ENCODE assay signal across 19 mouse cellular contexts in genomic region chr1:37239045-37239635, GRCm38 (mm10). TPM values are rescaled to one million over a fixed set of nuclear protein-coding genes. Genes with fewer than 3 reads are reported as not detected.
DNase-seq lines count a peak whose midpoint lies in the region; ATAC-seq and TF ChIP-seq lines count a peak whose summit lies in the region.
"Had no signal": no experiment of that assay in that cellular context is flagged by ENCODE, and none has a peak within 500 bp of the region (broad histone marks: within the 10 kb centered on the region; RNA-seq: fewer than 3 reads in every experiment).

No protein-coding gene starts in this region.

- ATAC-seq in kidney, embryonic 15.5 days (replicated peaks; ENCODE audit: low FRiP score) = no peak
- peak; percentile 54 for ATAC-seq in hindbrain, embryonic 15.5 days (ENCODE audit: low FRiP score, low read depth)
- ATAC-seq in midbrain, postnatal 0 days (ENCODE audit: low FRiP score) = peak; percentile 34; the same call in 1 of the 2 replicates
- ATAC-seq: intestine, embryonic 15.5 days; lung, postnatal 0 days had no signal

- no peak overlapping the region for H3K4me2 ChIP-seq in kidney, embryonic 15.5 days
- no peak overlapping the region for H3K4me2 ChIP-seq in hindbrain, embryonic 15.5 days
- H3K4me2 ChIP-seq in midbrain, postnatal 0 days (ENCODE audit: low read depth, low read length, poor library complexity, severe bottlenecking) = no peak overlapping the region
- H3K4me2 ChIP-seq: embryonic facial prominence, embryonic 12.5 days; heart, embryonic 11.5 days; intestine, embryonic 15.5 days; liver, embryonic 15.5 days had no signal

- H3K9me3 ChIP-seq in kidney, embryonic 15.5 days (replicated peaks) = no peaks in the 10 kb centered on the region
- no peaks in the 10 kb centered on the region for H3K9me3 ChIP-seq in hindbrain, embryonic 15.5 days
- H3K9me3 ChIP-seq in midbrain, postnatal 0 days (ENCODE audit: low read length) = no peaks in the 10 kb centered on the region
- H3K9me3 ChIP-seq: embryonic facial prominence, embryonic 12.5 days; intestine, embryonic 15.5 days; liver, embryonic 15.5 days had no signal

- peak; percentile 18 to 21 for DNase-seq in cerebellum, postnatal 14 days
- DNase-seq in cerebellum, postnatal 36 days = no peak
- DNase-seq in kidney, adult 9 months = peak; percentile 27
- DNase-seq in midbrain, postnatal 0 days (ENCODE audit: low spot score) = peak; percentile 73
- no peak for DNase-seq in embryo, embryonic 10.5 days (ENCODE audit: low spot score)
- DNase-seq in lung, postnatal 25 days (ENCODE audit: low spot score) = no peak
- DNase-seq: gastrocnemius, postnatal 36 days; kidney, postnatal 14 days; layer of hippocampus, adult 9-11 months; right cerebral cortex, postnatal 14 days had no signal

- H3K9ac ChIP-seq in kidney, embryonic 15.5 days = no peak overlapping the region
- H3K9ac ChIP-seq in hindbrain, embryonic 15.5 days = no peak overlapping the region
- H3K9ac ChIP-seq in midbrain, postnatal 0 days (replicated peaks; ENCODE audit: low read length, poor library complexity, severe bottlenecking) = no peak overlapping the region
- H3K9ac ChIP-seq: embryonic facial prominence, embryonic 12.5 days; intestine, embryonic 15.5 days; liver, embryonic 15.5 days had no signal

- H3K4me3 ChIP-seq in kidney, embryonic 15.5 days (replicated peaks) = no peak overlapping the region
- H3K4me3 ChIP-seq in hindbrain, embryonic 15.5 days = no peak overlapping the region
- H3K4me3 ChIP-seq in midbrain, postnatal 0 days (ENCODE audit: low read depth, low read length) = no peak overlapping the region
- H3K4me3 ChIP-seq: embryonic facial prominence, embryonic 12.5 days; intestine, embryonic 15.5 days; liver, embryonic 15.5 days; myocyte had no signal

- H3K36me3 ChIP-seq in kidney, embryonic 15.5 days = no peaks in the 10 kb centered on the region
- H3K36me3 ChIP-seq in hindbrain, embryonic 15.5 days = no peaks in the 10 kb centered on the region
- H3K36me3 ChIP-seq in midbrain, postnatal 0 days (ENCODE audit: insufficient read depth, low read length) = no peaks in the 10 kb centered on the region
- H3K36me3 ChIP-seq: embryonic facial prominence, embryonic 12.5 days; intestine, embryonic 15.5 days; liver, embryonic 15.5 days had no signal

- no peaks in the 10 kb centered on the region for H3K27me3 ChIP-seq in kidney, embryonic 15.5 days
- no peaks in the 10 kb centered on the region for H3K27me3 ChIP-seq in hindbrain, embryonic 15.5 days
- no peaks in the 10 kb centered on the region for H3K27me3 ChIP-seq in midbrain, postnatal 0 days (ENCODE audit: insufficient read depth, low read length)
- H3K27me3 ChIP-seq: embryonic facial prominence, embryonic 12.5 days; intestine, embryonic 15.5 days; liver, embryonic 15.5 days had no signal

- 69% methylated on average over 10 of the region's 10 CpGs for WGBS in kidney, embryonic 15.5 days
- WGBS in hindbrain, embryonic 15.5 days = 45% methylated on average over 10 of the region's 10 CpGs
- 29% methylated on average over 10 of the region's 10 CpGs for WGBS in midbrain, postnatal 0 days

- H3K27ac ChIP-seq in kidney, embryonic 15.5 days = no peak overlapping the region
- 0 out of 2 replicates have a peak overlapping the region, but pooled peaks have one; percentile 51 for H3K27ac ChIP-seq in hindbrain, embryonic 15.5 days (replicated peaks)
- H3K27ac ChIP-seq in midbrain, postnatal 0 days (ENCODE audit: low read depth, low read length) = no peak overlapping the region
- H3K27ac ChIP-seq: embryonic facial prominence, embryonic 12.5 days; intestine, embryonic 15.5 days; liver, embryonic 15.5 days had no signal

- no peaks in the 10 kb centered on the region for H3K4me1 ChIP-seq in kidney, embryonic 15.5 days
- 0 out of 2 replicates have a peak, but pooled peaks cover 5% of the 10 kb centered on the region for H3K4me1 ChIP-seq in hindbrain, embryonic 15.5 days (replicated peaks)
- no peaks in the 10 kb centered on the region for H3K4me1 ChIP-seq in midbrain, postnatal 0 days (ENCODE audit: insufficient read depth, low read length)
- H3K4me1 ChIP-seq: intestine, embryonic 15.5 days; liver, embryonic 15.5 days had no signal

- peak; percentile 2; the same call in 1 of the 2 replicates for TF ChIP-seq CTCF in midbrain, postnatal 0 days (IDR thresholded peaks at IDR 0.05)

RNA-seq across cellular contexts. Expression of gene Cnga3, which starts 24.9 kb away (rescaled TPM):
- polyA plus RNA-seq in kidney, embryonic 15.5 days (2015; fragmentation: Nextera tagmentation; extraction: Ambion mirVana) = 0.13 TPM in 1 of 2 replicates, not detected in the other
- 0.09 TPM in 1 of 2 replicates, not detected in the other for polyA plus RNA-seq in hindbrain, embryonic 15.5 days (2015; fragmentation: Nextera tagmentation; extraction: Ambion mirVana)
- total RNA-seq in midbrain, postnatal 0 days (2014; rRNA removed) = 0.71 and 0.90 TPM in 2 replicates
- 0.42 and 0.62 TPM in 2 replicates for polyA plus RNA-seq in midbrain, postnatal 0 days (2015; fragmentation: Nextera tagmentation; extraction: Ambion mirVana)
- total RNA-seq: megakaryocyte, adult 5-6 weeks had no signal
- polyA plus RNA-seq: embryonic facial prominence, embryonic 12.5 days; heart, embryonic 11.5 days; liver, embryonic 15.5 days; lung, postnatal 0 days; myocyte had no signal

Comparison
In these comparisons a context has a peak if more than half of its experiments do, and no peak if none do; other contexts are left out.
1. DNase-seq: peak in cerebellum, postnatal 14 days (2 of 2), kidney, adult 9 months (single experiment) and midbrain, postnatal 0 days (single experiment); none in cerebellum, postnatal 36 days (0 of 2), embryo, embryonic 10.5 days (single experiment) and lung, postnatal 25 days (single experiment).